Mouse (Mus musculus) lung, adult 2 months (tissue): ENCODE data around the gene Bend3.

Experiments used
- CTCF ChIP-seq: fragments of 200-500 bp; IDR thresholded peaks from 2 replicates; pipeline ENCODE4 v1.5.1; 2011; ENCODE audit warnings: mild to moderate bottlenecking, low read length, control low read depth; ENCODE audit not compliant: insufficient read depth
- POLR2A ChIP-seq: fragments of 200-500 bp; IDR thresholded peaks from 2 replicates; pipeline ENCODE4 v1.6.1; 2011; ENCODE audit warnings: low read depth, mild to moderate bottlenecking, control low read depth, low read length, borderline replicate concordance; ENCODE audit errors: extremely low read depth

GRCm38 (mm10) chr10:43487441-43488010 is 8.9 kb downstream of the Bend3 start:
- TF ChIP-seq CTCF (no peak), POLR2A (no peak)
